Mouse (Mus musculus) embryonic facial prominence, embryonic 11.5 days (tissue): Measurements from ENCODE around the gene F13b. TPM values are rescaled to one million over a fixed set of nuclear protein-coding genes. Genes with fewer than 3 reads are reported as not detected.

Experiments
- ATAC-seq: fragments of 200-750 bp; cut with Nextera tagmentation; replicated peaks from 2 replicates; pipeline ENCODE4 v1.8.0; 2017; ENCODE audit warnings: low read depth; ENCODE audit not compliant: insufficient number of reproducible peaks, low FRiP score, low TSS enrichment
- DNase-seq: peaks from one replicate; pipeline ENCODE4 v3.0.0-alpha.2; 2015; ENCODE audit warnings: low spot score
- H3K27ac ChIP-seq: fragments of 300-500 bp; sonication (generic); replicated peaks from 2 replicates; pipeline ENCODE4 v1.5.1; 2014; ENCODE audit warnings: mild to moderate bottlenecking, low read depth, low read length, control low read depth
- H3K27me3 ChIP-seq: fragments of 300-500 bp; sonication (generic); 2 replicates; pipeline ENCODE4 v1.6.1; 2014; ENCODE audit warnings: mild to moderate bottlenecking, low read length, moderate library complexity, mixed read lengths; ENCODE audit not compliant: control insufficient read depth, insufficient read depth
- H3K36me3 ChIP-seq: fragments of 300-500 bp; sonication (generic); replicated peaks from 2 replicates; pipeline ENCODE4 v1.6.1; 2014; ENCODE audit warnings: low read depth, mild to moderate bottlenecking, low read length, moderate library complexity, mixed read lengths; ENCODE audit not compliant: control insufficient read depth, insufficient read depth
- H3K4me1 ChIP-seq: fragments of 300-500 bp; sonication (generic); 2 replicates; pipeline ENCODE4 v1.6.1; 2014; ENCODE audit warnings: low read length, mixed read lengths; ENCODE audit not compliant: control insufficient read depth, insufficient read depth
- H3K4me2 ChIP-seq: fragments of 300-500 bp; sonication (generic); 2 replicates; pipeline ENCODE4 v1.6.1; 2014; ENCODE audit warnings: low read depth, mild to moderate bottlenecking, control low read depth, low read length, moderate library complexity
- H3K4me3 ChIP-seq: fragments of 300-500 bp; sonication (generic); 2 replicates; pipeline ENCODE4 v1.5.1; 2014; ENCODE audit warnings: low read depth, low read length, control low read depth
- H3K9ac ChIP-seq: fragments of 300-500 bp; sonication (generic); replicated peaks from 2 replicates; pipeline ENCODE4 v1.6.1; 2014; ENCODE audit warnings: mild to moderate bottlenecking, control low read depth, low read length
- H3K9me3 ChIP-seq: fragments of 300-500 bp; sonication (generic); replicated peaks from 2 replicates; pipeline ENCODE4 v1.6.1; 2016; ENCODE audit warnings: mild to moderate bottlenecking, low read length, inconsistent platforms, mixed read lengths; ENCODE audit not compliant: control insufficient read depth
- WGBS: fragments of 180-500 bp; shearing (Covaris S2); extraction: QIAGEN DNeasy Blood & Tissue Kit; methylation state at CpG from one replicate; pipeline ENCODE4 v1.1.7; 2014; 5-methylcytosine and 5-hydroxymethylcytosine counted together
- polyA plus RNA-seq: library from polyadenylated mRNA; unstranded; fragments of >200 nt; fragmentation: Nextera tagmentation; extraction: Ambion mirVana; gene quantifications from 2 replicates; pipeline ENCODE4 v1.2.1, GENCODE M21; 2014

F13b gene
- polyA plus RNA-seq: not detected in 2 replicates

- 82% methylated on average over 3 of the region's 3 CpGs for whole genome bisulfite sequencing
- Histone ChIP-seq H3K27ac (no peak within 1 kb of the TSS), H3K4me3 (no peak within 1 kb of the TSS), H3K36me3 (no peaks in the 10 kb centered on the region), H3K9me3 (no peaks in the 10 kb centered on the region), H3K4me1 (no peaks in the 10 kb centered on the region), H3K27me3 (no peaks in the 10 kb centered on the region), H3K9ac (no peak within 1 kb of the TSS), H3K4me2 (no peak within 1 kb of the TSS)
- DNase-seq: no peak
- ATAC-seq: no peak
Observed at GRCm38 (mm10) chr1:139501258-139501752, at the start of gene F13b. TSS of gene F13b (plus strand) at chr1:139501702.

- under 1% methylated on average over 65 of the region's 65 CpGs for WGBS
- peak; percentile 98 for ATAC-seq
- H3K4me1 ChIP-seq: no peaks in the 10 kb centered on the region
Observed at GRCm38 (mm10) chr1:139454340-139455225, 46.9 kb upstream of the F13b start, which contains the start of gene Aspm. TSS of gene Aspm (plus strand) at chr1:139454772.

GRCm38 (mm10) chr1:139455226-139455869, 46.2 kb upstream of the F13b start:
- Histone ChIP-seq H3K36me3 (no peaks in the 10 kb centered on the region), H3K27me3 (no peaks in the 10 kb centered on the region), H3K4me3 (peak overlapping the region; percentile 92), H3K4me2 (peak overlapping the region; percentile 70), H3K4me1 (no peaks in the 10 kb centered on the region), H3K9ac (peak overlapping the region; percentile 85), H3K9me3 (no peaks in the 10 kb centered on the region), H3K27ac (peak overlapping the region; percentile 57)
- WGBS: 4% methylated on average over 17 of the region's 17 CpGs
- ATAC-seq (no peak; the same call in 1 of the 2 replicates), DNase-seq (peak; percentile 40)

More at GRCm38 (mm10) chr1:139454340-139455225, 46.9 kb upstream of the F13b start, which contains the start of gene Aspm:
- Histone ChIP-seq H3K36me3 (no peaks in the 10 kb centered on the region), H3K27ac (peak within 1 kb of the TSS; percentile 57), H3K27me3 (no peaks in the 10 kb centered on the region), H3K9me3 (no peaks in the 10 kb centered on the region), H3K9ac (peak within 1 kb of the TSS; percentile 85), H3K4me2 (peak within 1 kb of the TSS; percentile 70), H3K4me3 (peak within 1 kb of the TSS; percentile 92)
- DNase-seq: peak; percentile 96

GRCm38 (mm10) chr1:139460807-139461206, 40.7 kb upstream of the F13b start:
- no peaks in the 10 kb centered on the region for H3K9me3 ChIP-seq
- peaks cover 5% of the 10 kb centered on the region for H3K36me3 ChIP-seq
- H3K9ac ChIP-seq: no peak overlapping the region
- no peaks in the 10 kb centered on the region for H3K4me1 ChIP-seq
- no peak for DNase-seq
- no peak overlapping the region for H3K4me3 ChIP-seq
- H3K4me2 ChIP-seq: no peak overlapping the region
- WGBS: 90% methylated on average over 5 of the region's 5 CpGs
- no peak for ATAC-seq
- H3K27me3 ChIP-seq: no peaks in the 10 kb centered on the region
- no peak overlapping the region for H3K27ac ChIP-seq

- H3K36me3 ChIP-seq: peaks cover 5% of the 10 kb centered on the region
- DNase-seq (no peak), ATAC-seq (no peak)
- WGBS: 93% methylated on average over 11 of the region's 11 CpGs
- no peaks in the 10 kb centered on the region for H3K9me3 ChIP-seq
- no peak overlapping the region for H3K4me3 ChIP-seq
- no peaks in the 10 kb centered on the region for H3K27me3 ChIP-seq
- no peak overlapping the region for H3K9ac ChIP-seq
- no peak overlapping the region for H3K27ac ChIP-seq
- no peak overlapping the region for H3K4me2 ChIP-seq
- H3K4me1 ChIP-seq: no peaks in the 10 kb centered on the region
Observed at GRCm38 (mm10) chr1:139465936-139466335, 35.6 kb upstream of the F13b start.

- ATAC-seq: no peak
- Histone ChIP-seq H3K36me3 (peaks cover 18% of the 10 kb centered on the region), H3K27ac (no peak overlapping the region), H3K4me1 (no peaks in the 10 kb centered on the region), H3K4me2 (no peak overlapping the region), H3K4me3 (no peak overlapping the region), H3K27me3 (no peaks in the 10 kb centered on the region), H3K9me3 (no peaks in the 10 kb centered on the region), H3K9ac (no peak overlapping the region)
- WGBS: 96% methylated on average over 11 of the region's 11 CpGs
- no peak for DNase-seq
Observed at GRCm38 (mm10) chr1:139478898-139479297, 22.6 kb upstream of the F13b start.

- no peak for ATAC-seq
- Histone ChIP-seq H3K4me1 (no peaks in the 10 kb centered on the region), H3K36me3 (peaks cover 18% of the 10 kb centered on the region), H3K27ac (no peak overlapping the region), H3K27me3 (no peaks in the 10 kb centered on the region), H3K9ac (no peak overlapping the region), H3K4me3 (no peak overlapping the region), H3K9me3 (no peaks in the 10 kb centered on the region), H3K4me2 (no peak overlapping the region)
- WGBS: 90% methylated on average over 8 of the region's 8 CpGs
- DNase-seq: no peak
Observed at GRCm38 (mm10) chr1:139480246-139480645, 21.3 kb upstream of the F13b start.
